Mouse (Mus musculus) liver, embryonic 12.5 days (tissue): ENCODE measurements at regions not wholly inside any gene's neighbourhood (a gene's known extent, or its start where the extent isn't known, plus 50 kb on each side); places are given as distances from the start of the nearest gene placed in this dataset.

Experiments used
- ATAC-seq: fragments of 200-750 bp; cut with Nextera tagmentation; 2 replicates; pipeline ENCODE4 v1.8.0; 2017; ENCODE audit warnings: moderate number of reproducible peaks, mild to moderate bottlenecking, moderate library complexity
- H3K27ac ChIP-seq: fragments of 300-500 bp; sonication (generic); 2 replicates; pipeline ENCODE4 v1.5.1; 2016; ENCODE audit warnings: mild to moderate bottlenecking
- H3K27me3 ChIP-seq: fragments of 300-500 bp; sonication (generic); replicated peaks from 2 replicates; pipeline ENCODE4 v1.6.1; 2016; ENCODE audit warnings: mild to moderate bottlenecking, moderate library complexity
- H3K36me3 ChIP-seq: fragments of 300-500 bp; sonication (generic); 2 replicates; pipeline ENCODE4 v1.6.1; 2016; ENCODE audit warnings: mild to moderate bottlenecking, moderate library complexity
- H3K4me1 ChIP-seq: fragments of 300-500 bp; sonication (generic); 2 replicates; pipeline ENCODE4 v1.6.1; 2016
- H3K4me2 ChIP-seq: fragments of 300-500 bp; sonication (generic); 2 replicates; pipeline ENCODE4 v1.6.1; 2016; ENCODE audit warnings: mild to moderate bottlenecking, moderate library complexity
- H3K4me3 ChIP-seq: fragments of 300-500 bp; sonication (generic); 2 replicates; pipeline ENCODE4 v1.5.1; 2016; ENCODE audit warnings: mild to moderate bottlenecking, moderate library complexity
- H3K9ac ChIP-seq: fragments of 300-500 bp; sonication (generic); 2 replicates; pipeline ENCODE4 v1.6.1; 2016; ENCODE audit warnings: mild to moderate bottlenecking, moderate library complexity
- H3K9me3 ChIP-seq: fragments of 300-500 bp; sonication (generic); replicated peaks from 2 replicates; pipeline ENCODE4 v1.6.1; 2016; ENCODE audit warnings: mild to moderate bottlenecking, moderate library complexity
- WGBS: fragments of 180-500 bp; shearing (Covaris S2); methylation state at CpG from one replicate; pipeline ENCODE4 v1.1.7; 2016; ENCODE audit not compliant: insufficient replicate concordance; 5-methylcytosine and 5-hydroxymethylcytosine counted together

- 75% methylated on average over 7 of the region's 7 CpGs for WGBS
- Histone ChIP-seq H3K9ac (no peak overlapping the region), H3K9me3 (no peaks in the 10 kb centered on the region), H3K4me1 (no peaks in the 10 kb centered on the region), H3K27ac (no peak overlapping the region), H3K4me3 (no peak overlapping the region), H3K36me3 (no peaks in the 10 kb centered on the region), H3K4me2 (no peak overlapping the region), H3K27me3 (no peaks in the 10 kb centered on the region)
- ATAC-seq: no peak
Observed at GRCm38 (mm10) chr4:105507221-105507620, 282.4 kb upstream of the Gm12728 start.

DNA sequence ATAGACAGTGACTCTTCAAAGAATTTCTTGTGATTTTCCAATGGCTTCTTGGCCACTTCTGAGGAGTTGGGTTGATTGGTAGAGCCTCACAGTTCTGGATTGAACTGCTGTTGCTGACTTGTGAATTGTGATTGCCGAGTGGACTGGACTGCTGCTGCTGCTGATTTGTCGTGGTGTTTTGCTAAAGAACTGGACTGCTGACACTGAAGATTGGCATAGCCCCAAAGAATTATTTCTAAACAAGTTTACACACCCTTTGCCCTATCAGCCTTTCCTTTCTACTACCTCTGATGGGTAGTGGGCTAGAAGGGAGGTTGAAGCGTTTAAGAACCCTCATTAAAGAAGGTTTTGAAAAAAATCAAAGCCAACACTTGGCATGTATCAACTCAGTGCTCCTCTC is 280.6 kb upstream of the Gm12728 start:
- 61% methylated on average over 3 of the region's 3 CpGs for WGBS
- Histone ChIP-seq H3K9ac (no peak overlapping the region), H3K36me3 (no peaks in the 10 kb centered on the region), H3K9me3 (no peaks in the 10 kb centered on the region), H3K4me3 (no peak overlapping the region), H3K4me1 (no peaks in the 10 kb centered on the region), H3K4me2 (no peak overlapping the region), H3K27ac (no peak overlapping the region), H3K27me3 (no peaks in the 10 kb centered on the region)
- no peak for ATAC-seq

- ATAC-seq: no peak
- Histone ChIP-seq H3K4me3 (no peak overlapping the region), H3K27me3 (no peaks in the 10 kb centered on the region), H3K9ac (no peak overlapping the region), H3K36me3 (no peaks in the 10 kb centered on the region), H3K4me1 (no peaks in the 10 kb centered on the region), H3K27ac (no peak overlapping the region), H3K9me3 (no peaks in the 10 kb centered on the region), H3K4me2 (no peak overlapping the region)
- 33% methylated on average over 1 of the region's 1 CpGs for WGBS
Observed at GRCm38 (mm10) chr4:105510406-105510805, 279.3 kb upstream of the Gm12728 start.

GRCm38 (mm10) chr4:105525135-105525534 is 264.5 kb upstream of the Gm12728 start:
- H3K27ac ChIP-seq: no peak overlapping the region
- no peak for ATAC-seq
- no peaks in the 10 kb centered on the region for H3K36me3 ChIP-seq
- H3K4me1 ChIP-seq: no peaks in the 10 kb centered on the region
- H3K27me3 ChIP-seq: no peaks in the 10 kb centered on the region
- no peaks in the 10 kb centered on the region for H3K9me3 ChIP-seq
- WGBS: 53% methylated on average over 2 of the region's 2 CpGs
- no peak overlapping the region for H3K4me3 ChIP-seq
- no peak overlapping the region for H3K4me2 ChIP-seq
- H3K9ac ChIP-seq: no peak overlapping the region

DNA sequence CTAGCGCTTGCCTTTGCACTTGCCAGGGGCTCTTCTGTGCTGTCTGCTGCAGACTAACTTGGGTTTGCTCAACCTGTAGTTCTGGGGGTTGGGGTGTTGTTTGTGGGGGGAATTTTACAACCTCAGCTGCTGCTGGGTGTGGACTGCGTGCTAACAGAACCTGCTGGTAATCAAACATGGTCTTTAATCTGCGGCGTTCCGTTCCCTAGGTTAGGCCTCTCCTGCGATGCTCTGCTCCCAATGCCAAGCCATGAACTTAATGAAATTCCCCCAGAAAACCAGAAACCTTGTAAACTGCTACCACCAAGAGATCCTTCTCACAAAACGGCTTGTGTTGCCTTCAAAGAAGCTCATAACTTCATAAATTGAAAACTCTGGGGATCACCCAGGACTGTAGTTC is 262.9 kb upstream of the Gm12728 start:
- Histone ChIP-seq H3K4me1 (no peaks in the 10 kb centered on the region), H3K27ac (no peak overlapping the region), H3K4me2 (no peak overlapping the region), H3K36me3 (no peaks in the 10 kb centered on the region), H3K4me3 (no peak overlapping the region), H3K9me3 (no peaks in the 10 kb centered on the region), H3K27me3 (no peaks in the 10 kb centered on the region), H3K9ac (no peak overlapping the region)
- WGBS: 68% methylated on average over 7 of the region's 7 CpGs
- no peak for ATAC-seq

GRCm38 (mm10) chr4:105527316-105527715 is 262.4 kb upstream of the Gm12728 start:
- Histone ChIP-seq H3K9ac (no peak overlapping the region), H3K9me3 (no peaks in the 10 kb centered on the region), H3K4me3 (no peak overlapping the region), H3K4me1 (no peaks in the 10 kb centered on the region), H3K27ac (no peak overlapping the region), H3K4me2 (no peak overlapping the region), H3K36me3 (no peaks in the 10 kb centered on the region), H3K27me3 (no peaks in the 10 kb centered on the region)
- no peak for ATAC-seq
- 58% methylated on average over 3 of the region's 3 CpGs for WGBS

- H3K4me3 ChIP-seq: no peak overlapping the region
- H3K9ac ChIP-seq: no peak overlapping the region
- no peaks in the 10 kb centered on the region for H3K4me1 ChIP-seq
- H3K36me3 ChIP-seq: no peaks in the 10 kb centered on the region
- H3K27ac ChIP-seq: no peak overlapping the region
- WGBS: 74% methylated on average over 16 of the region's 16 CpGs
- ATAC-seq: no peak
- H3K9me3 ChIP-seq: no peaks in the 10 kb centered on the region
- no peaks in the 10 kb centered on the region for H3K27me3 ChIP-seq
- no peak overlapping the region for H3K4me2 ChIP-seq
Observed at GRCm38 (mm10) chr4:105531651-105532425, 257.8 kb upstream of the Gm12728 start.

GRCm38 (mm10) chr4:105535451-105535850 is 254.2 kb upstream of the Gm12728 start:
- no peak for ATAC-seq
- no peaks in the 10 kb centered on the region for H3K4me1 ChIP-seq
- 43% methylated on average over 6 of the region's 6 CpGs for whole genome bisulfite sequencing
- no peak overlapping the region for H3K9ac ChIP-seq
- no peak overlapping the region for H3K27ac ChIP-seq
- no peaks in the 10 kb centered on the region for H3K9me3 ChIP-seq
- no peak overlapping the region for H3K4me3 ChIP-seq
- H3K27me3 ChIP-seq: no peaks in the 10 kb centered on the region
- no peak overlapping the region for H3K4me2 ChIP-seq
- H3K36me3 ChIP-seq: no peaks in the 10 kb centered on the region

GRCm38 (mm10) chr4:105545486-105545885 is 244.2 kb upstream of the Gm12728 start:
- ATAC-seq: no peak
- Histone ChIP-seq H3K9me3 (no peaks in the 10 kb centered on the region), H3K27ac (no peak overlapping the region), H3K9ac (no peak overlapping the region), H3K27me3 (no peaks in the 10 kb centered on the region), H3K36me3 (no peaks in the 10 kb centered on the region), H3K4me1 (no peaks in the 10 kb centered on the region), H3K4me3 (no peak overlapping the region), H3K4me2 (no peak overlapping the region)
- 66% methylated on average over 2 of the region's 2 CpGs for WGBS

DNA sequence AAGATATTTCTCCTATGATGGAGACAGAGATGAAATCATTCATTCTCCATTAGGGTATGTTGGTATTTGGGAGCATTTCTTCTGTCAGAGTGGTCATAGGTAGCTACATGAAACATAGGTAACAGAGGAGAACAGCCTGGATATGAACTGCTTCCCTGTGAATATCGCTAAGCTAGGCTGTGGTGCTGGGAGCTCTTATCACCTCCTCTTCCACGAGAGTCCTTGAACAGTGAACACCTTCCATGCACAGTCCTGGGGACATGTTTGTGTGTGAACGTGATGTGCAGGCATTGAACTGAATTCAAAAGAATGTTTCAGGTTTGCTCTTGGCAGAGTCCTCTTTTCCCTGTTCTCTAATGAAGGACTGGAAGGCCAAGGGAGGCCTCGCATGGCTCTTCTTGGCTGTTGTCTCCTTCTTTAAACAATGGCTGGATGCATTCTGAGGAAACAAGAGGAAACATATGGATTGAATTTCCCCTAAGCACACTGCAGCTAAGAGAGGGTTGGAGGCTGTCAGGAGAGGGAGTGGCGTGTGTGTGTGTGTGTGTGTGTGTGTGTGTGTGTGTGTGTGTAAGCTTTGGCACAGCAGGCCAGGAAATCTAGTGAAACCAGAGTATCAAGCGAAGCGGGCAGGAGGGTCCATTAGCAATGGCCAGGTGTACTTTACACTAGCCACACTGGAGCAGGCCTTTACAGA is 239.8 kb upstream of the Gm12728 start:
- ATAC-seq: no peak
- Histone ChIP-seq H3K36me3 (no peaks in the 10 kb centered on the region), H3K9ac (no peak overlapping the region), H3K4me1 (no peaks in the 10 kb centered on the region), H3K27me3 (no peaks in the 10 kb centered on the region), H3K4me2 (no peak overlapping the region), H3K4me3 (no peak overlapping the region), H3K27ac (no peak overlapping the region), H3K9me3 (no peaks in the 10 kb centered on the region)
- 54% methylated on average over 7 of the region's 7 CpGs for WGBS

GRCm38 (mm10) chr4:105551966-105552685 is 237.5 kb upstream of the Gm12728 start:
- Histone ChIP-seq H3K9ac (no peak overlapping the region), H3K4me3 (no peak overlapping the region), H3K4me1 (no peaks in the 10 kb centered on the region), H3K27ac (no peak overlapping the region), H3K9me3 (no peaks in the 10 kb centered on the region), H3K27me3 (no peaks in the 10 kb centered on the region), H3K4me2 (no peak overlapping the region), H3K36me3 (no peaks in the 10 kb centered on the region)
- no peak for ATAC-seq
- 77% methylated on average over 4 of the region's 4 CpGs for WGBS

DNA sequence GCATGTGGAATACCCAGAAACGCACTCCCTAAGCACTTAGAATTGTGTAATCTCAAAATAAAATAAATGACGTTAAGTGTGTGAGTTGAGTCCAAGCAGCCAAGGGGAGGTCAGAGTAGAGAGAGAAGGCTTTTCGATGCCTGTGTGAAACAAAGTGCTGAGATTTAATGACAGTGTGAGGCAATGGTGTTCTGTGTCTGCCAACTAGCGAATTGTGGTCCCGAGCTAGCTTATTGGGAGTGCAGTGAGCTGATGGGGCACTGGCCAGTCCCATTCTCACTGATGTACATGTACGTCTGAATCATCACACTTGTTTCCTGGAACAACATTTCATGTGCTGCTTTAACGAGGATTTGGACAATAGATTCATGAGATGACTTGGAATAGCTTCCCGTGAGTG is 234.7 kb upstream of the Gm12728 start:
- Histone ChIP-seq H3K4me3 (no peak overlapping the region), H3K4me1 (no peaks in the 10 kb centered on the region), H3K36me3 (no peaks in the 10 kb centered on the region), H3K9ac (no peak overlapping the region), H3K27me3 (no peaks in the 10 kb centered on the region), H3K27ac (no peak overlapping the region), H3K4me2 (no peak overlapping the region), H3K9me3 (no peaks in the 10 kb centered on the region)
- 66% methylated on average over 8 of the region's 8 CpGs for WGBS
- no peak for ATAC-seq
